Mouse (Mus musculus) spleen, adult 18-20 months (tissue): Measurements from ENCODE around the gene Ppid.
"Not testable (repeated sequence)": the region's sequence is repeated elsewhere in the genome, so short reads cannot be mapped to it uniquely, and the experiment has no call there.

Source experiments
- DNase-seq, 2 experiments: peaks; one replicate each; pipeline ENCODE4 v3.0.0; 2022; ENCODE audit warnings: mixed read lengths in 2 of 2

Ppid gene

GRCm38 (mm10) chr3:79573376-79573775 lies 17.8 kb upstream of the Ppid start:
- not testable (repeated sequence) for DNase-seq

- no peak for DNase-seq
These were observed 16.8 kb upstream of the Ppid start for GRCm38 (mm10) chr3:79574336-79574735.

GRCm38 (mm10) chr3:79575576-79576467 lies 15.3 kb upstream of the Ppid start:
- DNase-seq: no peak

- DNase-seq: no peak
These were observed 14.7 kb upstream of the Ppid start for GRCm38 (mm10) chr3:79576468-79576816.

- DNase-seq: no peak
These were observed 14.3 kb upstream of the Ppid start for GRCm38 (mm10) chr3:79576865-79577264.

GRCm38 (mm10) chr3:79577606-79578005 lies 13.5 kb upstream of the Ppid start:
- DNase-seq: no peak

- DNase-seq: no peak
These were observed 13.0 kb upstream of the Ppid start for GRCm38 (mm10) chr3:79578164-79578563.

- DNase-seq: no peak
These were observed 11.1 kb upstream of the Ppid start for GRCm38 (mm10) chr3:79579891-79580575.

- DNase-seq: peak; percentile 68 to 85
These were observed 4.3 kb upstream of the Ppid start for GRCm38 (mm10) chr3:79586804-79587203.

- no peak for DNase-seq
These were observed 1.5 kb upstream of the Ppid start for GRCm38 (mm10) chr3:79589671-79590070.

- no peak for DNase-seq
These were observed 790 bp downstream of the Ppid start for GRCm38 (mm10) chr3:79591793-79592471.

- DNase-seq: no peak
These were observed 4.3 kb downstream of the Ppid start for GRCm38 (mm10) chr3:79595468-79595867.

GRCm38 (mm10) chr3:79609886-79610285 lies 18.7 kb downstream of the Ppid start:
- no peak for DNase-seq

GRCm38 (mm10) chr3:79627484-79628181 lies 36.5 kb downstream of the Ppid start:
- DNase-seq: no peak

- DNase-seq: no peak
These were observed 37.0 kb downstream of the Ppid start for GRCm38 (mm10) chr3:79628182-79628560.

- DNase-seq: peak; percentile 90 to 91
These were observed 37.6 kb downstream of the Ppid start, which contains the start of gene 4930579G24Rik for GRCm38 (mm10) chr3:79628561-79629415. TSS of gene 4930579G24Rik (plus strand) at chr3:79629079.

GRCm38 (mm10) chr3:79629416-79629730 lies 38.2 kb downstream of the Ppid start, which contains the start of gene Etfdh:
TSS of gene Etfdh (minus strand) at chr3:79629500.
- no peak for DNase-seq

- DNase-seq: no peak
These were observed 61.0 kb downstream of the Ppid start for GRCm38 (mm10) chr3:79652129-79652528.
